Mouse (Mus musculus) spleen, postnatal 10 days (tissue): ENCODE measurements around the gene B230104I21Rik.

Experiments
- DNase-seq, 2 experiments: peaks; one replicate each; pipeline ENCODE4 v3.0.0; 2021 to 2022; ENCODE audit warnings: low spot score in 2 of 2

Gene B230104I21Rik

GRCm38 (mm10) chr4:154348197-154348786, 12.4 kb downstream of the B230104I21Rik start:
- no peak for DNase-seq

- DNase-seq: no peak
Measured at GRCm38 (mm10) chr4:154352246-154352645, 16.3 kb downstream of the B230104I21Rik start.

- no peak for DNase-seq
Measured at GRCm38 (mm10) chr4:154355408-154355807, 19.5 kb downstream of the B230104I21Rik start.

GRCm38 (mm10) chr4:154358370-154358769, 22.4 kb downstream of the B230104I21Rik start:
- no peak for DNase-seq

- no peak for DNase-seq
Measured at GRCm38 (mm10) chr4:154358816-154359215, 22.9 kb downstream of the B230104I21Rik start.

GRCm38 (mm10) chr4:154359762-154360300, 23.9 kb downstream of the B230104I21Rik start:
- no peak for DNase-seq

GRCm38 (mm10) chr4:154360441-154360840, 24.5 kb downstream of the B230104I21Rik start:
- no peak for DNase-seq

- no peak for DNase-seq
Measured at GRCm38 (mm10) chr4:154360850-154361249, 24.9 kb downstream of the B230104I21Rik start.

- DNase-seq: no peak
Measured at GRCm38 (mm10) chr4:154364752-154365151, 28.8 kb downstream of the B230104I21Rik start.

GRCm38 (mm10) chr4:154366836-154367235, 30.9 kb downstream of the B230104I21Rik start:
- DNase-seq: no peak

- DNase-seq: no peak
Measured at GRCm38 (mm10) chr4:154369089-154369488, 33.2 kb downstream of the B230104I21Rik start.

GRCm38 (mm10) chr4:154370841-154371240, 34.9 kb downstream of the B230104I21Rik start:
- DNase-seq: no peak

- DNase-seq: no peak
Measured at GRCm38 (mm10) chr4:154371542-154372247, 35.8 kb downstream of the B230104I21Rik start.

GRCm38 (mm10) chr4:154375939-154376625, 40.2 kb downstream of the B230104I21Rik start:
- peak in 1 of 2 experiments; percentile 34 for DNase-seq

- no peak for DNase-seq
Measured at GRCm38 (mm10) chr4:154378876-154379275, 42.9 kb downstream of the B230104I21Rik start.

GRCm38 (mm10) chr4:154385208-154385607, 49.3 kb downstream of the B230104I21Rik start:
- DNase-seq: no peak

- no peak for DNase-seq
Measured at GRCm38 (mm10) chr4:154385918-154386317, 50.0 kb downstream of the B230104I21Rik start.

- no peak for DNase-seq
Measured at GRCm38 (mm10) chr4:154386810-154387209, 50.9 kb downstream of the B230104I21Rik start.

GRCm38 (mm10) chr4:154389641-154390040, 53.7 kb downstream of the B230104I21Rik start:
- no peak for DNase-seq

- no peak for DNase-seq
Measured at GRCm38 (mm10) chr4:154390333-154391080, 54.6 kb downstream of the B230104I21Rik start.

GRCm38 (mm10) chr4:154392641-154393040, 56.7 kb downstream of the B230104I21Rik start:
- DNase-seq: no peak
